Mouse (Mus musculus) limb, embryonic 13.5 days (tissue): ENCODE measurements around the gene Pgam5. TPM values are rescaled to one million over a fixed set of nuclear protein-coding genes. Genes with fewer than 3 reads are reported as not detected.

Experiments used
- ATAC-seq: fragments of 200-750 bp; cut with Nextera tagmentation; 2 replicates; pipeline ENCODE4 v1.8.0; 2017; ENCODE audit warnings: low read depth, moderate number of reproducible peaks, moderate TSS enrichment; ENCODE audit not compliant: low FRiP score
- H3K27ac ChIP-seq: fragments of 300-500 bp; sonication (generic); 2 replicates; pipeline ENCODE4 v1.5.1; 2015; ENCODE audit warnings: inconsistent platforms, mild to moderate bottlenecking, moderate library complexity
- H3K27me3 ChIP-seq: fragments of 300-500 bp; sonication (generic); 2 replicates; pipeline ENCODE4 v1.6.1; 2015; ENCODE audit warnings: mild to moderate bottlenecking, inconsistent platforms
- H3K36me3 ChIP-seq: fragments of 300-500 bp; sonication (generic); 2 replicates; pipeline ENCODE4 v1.6.1; 2015; ENCODE audit warnings: inconsistent platforms, mild to moderate bottlenecking, moderate library complexity
- H3K4me1 ChIP-seq: fragments of 300-500 bp; sonication (generic); 2 replicates; pipeline ENCODE4 v1.6.1; 2015; ENCODE audit warnings: inconsistent platforms
- H3K4me2 ChIP-seq: fragments of 300-500 bp; sonication (generic); replicated peaks from 2 replicates; pipeline ENCODE4 v1.6.1; 2015; ENCODE audit warnings: inconsistent platforms, mild to moderate bottlenecking, moderate library complexity
- H3K4me3 ChIP-seq: fragments of 300-500 bp; sonication (generic); 2 replicates; pipeline ENCODE4 v1.5.1; 2015; ENCODE audit warnings: moderate library complexity, mild to moderate bottlenecking, inconsistent platforms
- H3K9ac ChIP-seq: fragments of 300-500 bp; sonication (generic); 2 replicates; pipeline ENCODE4 v1.6.1; 2015; ENCODE audit warnings: mild to moderate bottlenecking, inconsistent platforms
- H3K9me3 ChIP-seq: fragments of 300-500 bp; sonication (generic); 2 replicates; pipeline ENCODE4 v1.6.1; 2016; ENCODE audit warnings: inconsistent platforms
- WGBS: fragments of 180-500 bp; shearing (Covaris S2); methylation state at CpG from one replicate; pipeline ENCODE4 v1.1.7; 2015; 5-methylcytosine and 5-hydroxymethylcytosine counted together
- polyA plus RNA-seq: library from polyadenylated mRNA; unstranded; fragments of >200 nt; fragmentation: Nextera tagmentation; extraction: Ambion mirVana; gene quantifications from 2 replicates; pipeline ENCODE4 v1.2.1, GENCODE M21; 2015

Pgam5 gene
- 79.0 and 79.1 TPM in 2 replicates for polyA plus RNA-seq

DNA sequence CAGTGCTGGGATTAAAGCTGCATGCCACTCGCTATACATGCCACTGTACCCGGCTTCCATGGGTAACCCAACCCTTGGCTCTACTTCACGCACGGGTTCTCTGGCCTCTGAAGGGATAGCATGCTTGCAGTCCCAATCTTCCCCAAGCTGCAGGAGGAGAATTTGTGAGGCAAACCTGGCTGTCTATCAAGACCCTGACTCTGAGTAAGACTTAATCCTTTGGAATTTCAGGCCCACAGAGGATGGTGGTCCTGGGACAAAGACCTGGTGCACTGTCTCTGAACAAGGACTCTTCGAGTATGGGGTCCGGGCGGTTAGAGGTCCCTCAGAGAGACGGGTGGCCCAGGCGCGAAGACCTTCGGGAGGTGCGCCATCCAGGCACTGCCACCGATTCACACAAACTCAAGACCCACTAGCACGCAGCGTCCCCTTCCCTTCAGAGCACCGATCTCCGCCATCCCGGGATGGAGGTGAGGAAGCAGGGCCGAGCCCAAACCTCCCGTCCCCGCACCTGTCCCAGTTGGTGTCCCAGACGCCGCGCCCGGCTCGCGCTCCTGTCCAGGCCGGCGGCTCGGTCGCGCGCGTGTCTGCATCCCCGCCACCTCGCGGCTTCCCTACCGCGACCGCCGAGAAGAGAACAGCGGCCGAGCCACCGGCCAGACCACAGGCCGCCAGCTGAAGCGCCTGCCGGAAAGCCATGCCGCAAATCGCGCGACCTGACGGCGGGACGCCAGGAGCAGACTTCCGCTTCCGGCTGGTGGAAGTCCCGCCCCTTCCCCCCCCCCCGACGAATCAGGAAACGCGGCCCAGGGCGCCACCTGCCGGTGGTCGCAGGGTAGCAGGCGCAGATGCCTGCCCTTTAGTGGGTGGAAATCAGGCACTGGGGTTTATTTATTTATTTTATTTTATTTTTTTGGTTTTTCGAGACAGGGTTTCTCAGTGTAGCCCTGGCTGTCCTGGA, at the start of gene Pgam5:
TSS of gene Pgam5 (minus strand) at position 773 of the 961 bp plus-strand sequence.
- H3K36me3 ChIP-seq: peaks cover 30% of the 10 kb centered on the region
- peaks cover 8% of the 10 kb centered on the region for H3K4me1 ChIP-seq
- no peaks in the 10 kb centered on the region for H3K9me3 ChIP-seq
- H3K4me3 ChIP-seq: peak within 1 kb of the TSS; percentile 95
- no peaks in the 10 kb centered on the region for H3K27me3 ChIP-seq
- peak within 1 kb of the TSS; percentile 98 for H3K9ac ChIP-seq
- H3K4me2 ChIP-seq: peak within 1 kb of the TSS; percentile 97
- peak within 1 kb of the TSS; percentile 70 for H3K27ac ChIP-seq
- ATAC-seq: peak; percentile 89
- under 1% methylated on average over 60 of the region's 66 CpGs for WGBS

DNA sequence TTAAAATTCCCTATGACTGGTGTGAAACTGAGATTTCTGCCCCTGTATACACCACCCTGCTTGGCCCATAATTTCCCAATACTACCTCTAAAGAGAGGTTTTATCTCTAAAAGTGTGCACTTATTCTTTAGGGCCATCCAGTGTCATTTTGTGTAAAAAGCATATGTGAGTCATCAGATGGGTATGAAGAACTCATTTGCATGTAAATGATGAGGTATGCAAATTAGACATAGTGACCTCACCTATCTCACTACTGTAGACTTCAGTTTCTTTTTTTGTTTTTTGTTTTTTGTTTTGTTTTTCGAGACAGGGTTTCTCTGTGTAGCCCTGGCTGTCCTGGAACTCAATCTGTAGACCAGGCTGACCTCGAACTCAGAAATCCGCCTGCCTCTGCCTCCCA, 43.4 kb upstream of the Pgam5 start:
- 92% methylated on average over 3 of the region's 3 CpGs for WGBS
- no peaks in the 10 kb centered on the region for H3K4me1 ChIP-seq
- H3K4me3 ChIP-seq: no peak overlapping the region
- no peak overlapping the region for H3K9ac ChIP-seq
- no peak overlapping the region for H3K27ac ChIP-seq
- H3K36me3 ChIP-seq: peaks cover 72% of the 10 kb centered on the region
- no peak for ATAC-seq
- H3K27me3 ChIP-seq: no peaks in the 10 kb centered on the region
- H3K4me2 ChIP-seq: no peak overlapping the region
- H3K9me3 ChIP-seq: no peaks in the 10 kb centered on the region

DNA sequence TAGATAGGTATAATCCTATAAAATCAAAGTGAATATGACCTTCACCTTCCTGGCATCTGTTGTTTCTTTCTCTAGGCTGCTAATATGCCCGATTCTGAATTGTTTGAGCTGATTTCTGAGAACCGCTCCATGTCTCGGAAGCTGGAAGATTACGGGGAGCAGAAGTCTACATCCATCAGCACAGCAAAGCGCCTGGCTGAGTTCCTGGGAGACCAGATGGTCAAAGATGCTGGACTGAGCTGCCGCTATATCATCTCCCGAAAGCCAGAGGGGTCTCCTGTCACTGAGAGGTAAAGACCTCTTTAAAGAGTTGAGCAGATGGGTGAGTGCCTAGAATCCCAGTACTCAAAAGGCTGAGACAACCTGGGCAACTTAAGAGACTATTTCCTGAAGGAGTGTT, 39.1 kb upstream of the Pgam5 start:
- no peak overlapping the region for H3K4me2 ChIP-seq
- H3K4me1 ChIP-seq: no peaks in the 10 kb centered on the region
- H3K4me3 ChIP-seq: no peak overlapping the region
- peaks cover 93% of the 10 kb centered on the region for H3K36me3 ChIP-seq
- no peaks in the 10 kb centered on the region for H3K9me3 ChIP-seq
- WGBS: 95% methylated on average over 7 of the region's 7 CpGs
- no peak for ATAC-seq
- no peak overlapping the region for H3K9ac ChIP-seq
- H3K27ac ChIP-seq: no peak overlapping the region
- no peaks in the 10 kb centered on the region for H3K27me3 ChIP-seq

DNA sequence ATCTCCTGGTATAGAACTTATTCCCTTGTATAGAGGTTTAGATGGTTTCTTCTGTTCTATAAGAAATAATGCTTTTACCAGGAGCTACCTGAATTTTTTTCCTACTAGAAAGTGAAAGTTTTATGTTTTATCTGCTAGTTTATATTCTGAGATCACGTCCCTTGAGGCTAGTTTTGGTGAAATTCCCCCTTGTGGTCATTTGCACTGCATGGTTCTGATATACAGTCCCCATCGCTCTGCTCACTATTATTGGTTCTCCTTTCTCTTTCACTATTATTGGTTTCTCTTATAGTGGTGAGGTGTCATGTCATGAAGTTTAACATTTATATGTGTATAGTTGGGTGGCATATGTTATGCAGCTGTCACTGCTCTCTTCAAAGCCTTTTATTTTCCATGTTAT, 30.9 kb upstream of the Pgam5 start:
- Histone ChIP-seq H3K4me1 (no peaks in the 10 kb centered on the region), H3K4me2 (no peak overlapping the region), H3K27ac (no peak overlapping the region), H3K9ac (no peak overlapping the region), H3K27me3 (no peaks in the 10 kb centered on the region), H3K4me3 (no peak overlapping the region), H3K9me3 (no peaks in the 10 kb centered on the region), H3K36me3 (peaks cover 95% of the 10 kb centered on the region)
- no peak for ATAC-seq
- 93% methylated on average over 2 of the region's 2 CpGs for WGBS

DNA sequence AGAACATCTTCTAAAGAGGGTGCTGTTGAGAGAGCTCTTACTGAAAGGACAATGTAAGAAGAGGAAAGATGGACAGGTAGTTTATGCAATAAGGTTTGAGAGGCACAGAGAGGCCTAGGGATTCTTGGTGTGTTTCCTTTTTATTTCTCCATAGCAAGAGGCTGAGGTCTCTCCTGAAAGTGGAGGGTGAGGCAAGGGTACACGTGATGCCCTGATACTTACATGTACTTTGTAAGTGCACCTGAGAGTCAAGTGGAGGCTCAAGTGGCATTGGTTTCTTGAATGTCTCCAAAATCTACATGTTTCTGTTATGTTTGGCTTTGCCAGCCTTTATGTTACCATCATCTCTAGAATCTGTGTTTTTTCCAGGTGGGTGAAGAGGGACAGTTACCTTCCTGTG, 26.9 kb upstream of the Pgam5 start:
- WGBS: 97% methylated on average over 1 of the region's 1 CpGs
- no peak for ATAC-seq
- Histone ChIP-seq H3K9me3 (no peaks in the 10 kb centered on the region), H3K27ac (no peak overlapping the region), H3K36me3 (peaks cover 90% of the 10 kb centered on the region), H3K4me2 (no peak overlapping the region), H3K4me3 (no peak overlapping the region), H3K27me3 (no peaks in the 10 kb centered on the region), H3K4me1 (no peaks in the 10 kb centered on the region), H3K9ac (no peak overlapping the region)

DNA sequence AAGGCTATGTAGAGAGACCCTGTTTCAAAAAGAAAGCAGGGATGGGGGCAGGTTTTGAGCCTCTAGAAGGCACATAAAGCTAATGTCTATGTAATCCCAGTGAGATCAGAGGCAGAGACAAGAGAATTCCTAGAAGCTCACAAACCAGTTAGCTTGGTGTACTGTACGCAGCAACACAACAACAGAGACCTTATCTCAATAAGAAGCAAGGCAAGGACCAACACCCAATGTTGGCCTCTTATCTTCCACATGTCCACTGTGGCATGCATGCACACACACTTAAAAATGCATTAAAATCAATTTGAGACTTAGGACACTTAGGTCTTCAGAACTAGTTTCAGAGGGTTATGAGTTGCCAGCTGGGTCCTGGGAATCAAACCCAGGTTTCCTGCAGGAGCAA, 21.9 kb upstream of the Pgam5 start:
- H3K4me3 ChIP-seq: no peak overlapping the region
- H3K4me1 ChIP-seq: peaks cover 11% of the 10 kb centered on the region
- ATAC-seq: no peak
- no peak overlapping the region for H3K27ac ChIP-seq
- peaks cover 69% of the 10 kb centered on the region for H3K36me3 ChIP-seq
- H3K4me2 ChIP-seq: no peak overlapping the region
- no peaks in the 10 kb centered on the region for H3K9me3 ChIP-seq
- 92% methylated on average over 1 of the region's 1 CpGs for WGBS
- no peaks in the 10 kb centered on the region for H3K27me3 ChIP-seq
- no peak overlapping the region for H3K9ac ChIP-seq

DNA sequence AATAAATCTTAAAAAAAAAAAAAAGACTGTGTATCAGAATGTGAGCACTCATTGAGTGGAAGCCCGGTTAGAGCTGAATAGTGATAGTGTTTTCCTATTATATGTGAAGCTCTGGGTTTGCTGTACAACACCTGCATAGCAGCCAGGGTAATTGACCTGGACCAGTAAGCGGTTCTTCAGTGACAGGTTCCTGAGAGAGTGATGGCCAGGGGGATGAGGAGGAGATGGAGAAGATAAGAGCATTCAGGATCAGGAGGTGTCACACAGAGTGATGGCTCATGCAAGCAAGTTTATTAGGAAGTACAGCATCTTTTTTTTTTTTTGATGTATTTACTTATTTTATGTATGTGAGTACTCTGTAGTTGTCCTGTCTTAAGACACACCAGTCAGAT, 17.4 kb upstream of the Pgam5 start:
- H3K4me3 ChIP-seq: peak overlapping the region; percentile 83
- no peaks in the 10 kb centered on the region for H3K9me3 ChIP-seq
- no peak for ATAC-seq
- peaks cover 24% of the 10 kb centered on the region for H3K27me3 ChIP-seq
- H3K9ac ChIP-seq: peak overlapping the region; percentile 86
- H3K4me1 ChIP-seq: peaks cover 18% of the 10 kb centered on the region
- WGBS: 79% methylated on average over 2 of the region's 2 CpGs
- peaks cover 31% of the 10 kb centered on the region for H3K36me3 ChIP-seq
- H3K4me2 ChIP-seq: peak overlapping the region; percentile 93
- no peak overlapping the region for H3K27ac ChIP-seq

DNA sequence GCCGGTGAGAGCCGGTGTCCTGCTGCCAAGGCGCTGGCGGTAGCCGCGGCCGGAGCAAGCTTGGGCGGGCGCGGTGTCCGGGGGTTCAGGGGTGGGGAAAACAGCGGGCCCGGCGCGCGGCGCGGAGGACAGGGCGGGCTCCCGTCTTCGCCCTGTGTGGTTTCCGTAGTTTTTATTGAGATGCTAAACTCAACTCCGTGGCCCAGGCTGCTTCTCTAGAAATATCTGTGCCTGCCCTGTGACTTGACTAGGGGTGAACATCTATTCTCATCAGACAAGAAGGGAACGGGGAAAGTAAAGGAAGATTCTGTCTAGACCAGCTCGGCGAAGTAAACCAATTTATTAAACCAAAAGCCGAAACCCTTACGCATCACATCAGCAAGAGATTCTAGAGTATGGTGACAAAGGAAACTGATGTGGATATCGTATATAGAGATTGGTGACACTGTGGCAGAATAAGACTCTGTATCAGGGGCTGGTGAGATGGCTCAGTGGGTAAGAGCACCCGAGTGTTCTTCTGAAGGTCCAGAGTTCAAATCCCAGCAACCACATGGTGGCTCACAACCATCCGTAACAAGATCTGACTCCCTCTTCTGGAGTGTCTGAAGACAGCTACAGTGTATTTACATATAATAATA, 16.9 kb upstream of the Pgam5 start:
- Histone ChIP-seq H3K9ac (peak overlapping the region; percentile 86), H3K4me3 (peak overlapping the region; percentile 83), H3K9me3 (no peaks in the 10 kb centered on the region), H3K27ac (no peak overlapping the region; the same call in 1 of the 2 replicates), H3K4me1 (peaks cover 18% of the 10 kb centered on the region), H3K27me3 (peaks cover 24% of the 10 kb centered on the region), H3K36me3 (peaks cover 26% of the 10 kb centered on the region), H3K4me2 (peak overlapping the region; percentile 93)
- peak; percentile 81 for ATAC-seq
- 3% methylated on average over 31 of the region's 31 CpGs for WGBS

DNA sequence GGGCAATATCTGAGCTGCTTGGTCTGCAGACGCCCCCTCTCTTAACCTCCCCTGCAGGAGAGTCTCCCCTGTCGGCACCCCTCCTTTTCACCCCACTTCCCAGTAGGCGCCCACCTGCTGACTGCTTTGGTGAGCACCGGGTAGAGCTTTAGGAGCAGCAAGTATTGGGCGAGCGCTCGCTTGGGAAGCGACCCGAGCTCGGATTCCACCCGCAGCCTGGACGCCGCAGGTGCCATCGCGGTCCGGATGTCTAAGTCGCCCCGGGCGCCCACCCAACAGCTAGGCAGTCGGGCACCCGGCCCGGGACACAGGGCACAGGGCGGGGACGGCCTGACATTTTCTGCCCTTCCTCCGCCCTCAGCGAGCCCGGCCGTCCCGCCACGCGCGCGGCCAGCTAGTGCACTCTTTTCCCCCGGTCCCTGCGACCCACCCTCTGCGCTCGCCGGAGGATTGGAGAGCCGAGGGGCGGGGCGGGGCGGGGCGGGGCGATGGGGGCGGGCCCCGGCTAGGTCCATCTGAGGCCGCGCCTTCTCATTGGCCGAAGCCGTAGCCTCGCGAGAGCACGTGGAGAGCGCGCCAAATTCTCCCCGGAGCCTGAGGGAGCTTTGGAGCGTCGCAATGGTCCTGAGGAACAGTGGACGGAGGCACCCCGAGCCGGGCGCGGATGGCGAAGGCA, 16.2 kb upstream of the Pgam5 start, which contains the start of the genes Pxmp2 and Pole:
TSS of gene Pxmp2 (minus strand) at position 417 of the 676 bp plus-strand sequence.
TSS of gene Pole (plus strand) at position 537 of the 676 bp plus-strand sequence.
- H3K36me3 ChIP-seq: peaks cover 19% of the 10 kb centered on the region
- H3K27me3 ChIP-seq: peaks cover 24% of the 10 kb centered on the region
- peak within 1 kb of the TSS; percentile 83 for H3K4me3 ChIP-seq
- no peak within 1 kb of the TSS; the same call in 1 of the 2 replicates for H3K27ac ChIP-seq
- peak; percentile 99 for ATAC-seq
- WGBS: 0% methylated on average over 51 of the region's 64 CpGs
- peak within 1 kb of the TSS; percentile 93 for H3K4me2 ChIP-seq
- peak within 1 kb of the TSS; percentile 86 for H3K9ac ChIP-seq
- H3K4me1 ChIP-seq: peaks cover 18% of the 10 kb centered on the region
- H3K9me3 ChIP-seq: no peaks in the 10 kb centered on the region

DNA sequence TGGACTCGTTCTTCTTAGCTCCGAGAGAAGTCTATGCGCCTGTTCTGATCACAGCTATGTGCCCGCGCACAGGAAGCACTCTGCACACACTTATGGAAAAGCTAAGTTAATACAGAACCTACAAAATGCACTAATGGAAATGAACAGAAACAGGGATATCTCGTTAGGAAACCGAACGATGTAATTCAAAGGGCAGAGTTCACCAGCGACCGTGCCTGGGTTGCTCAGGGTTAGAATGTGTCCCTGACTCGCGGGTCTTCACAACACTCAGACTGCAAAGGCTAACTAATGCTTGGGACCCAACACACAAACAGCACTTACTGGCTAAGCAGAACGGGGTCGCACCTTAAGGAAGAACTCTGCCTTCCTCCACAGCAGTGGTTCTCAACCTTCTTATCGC, 15.4 kb upstream of the Pgam5 start:
- H3K36me3 ChIP-seq: peaks cover 12% of the 10 kb centered on the region
- 7% methylated on average over 15 of the region's 15 CpGs for WGBS
- no peaks in the 10 kb centered on the region for H3K9me3 ChIP-seq
- peaks cover 24% of the 10 kb centered on the region for H3K27me3 ChIP-seq
- no peak for ATAC-seq
- peak overlapping the region; percentile 83 for H3K4me3 ChIP-seq
- peak overlapping the region; percentile 93 for H3K4me2 ChIP-seq
- no peak overlapping the region for H3K27ac ChIP-seq
- H3K4me1 ChIP-seq: peaks cover 18% of the 10 kb centered on the region
- H3K9ac ChIP-seq: no peak overlapping the region

DNA sequence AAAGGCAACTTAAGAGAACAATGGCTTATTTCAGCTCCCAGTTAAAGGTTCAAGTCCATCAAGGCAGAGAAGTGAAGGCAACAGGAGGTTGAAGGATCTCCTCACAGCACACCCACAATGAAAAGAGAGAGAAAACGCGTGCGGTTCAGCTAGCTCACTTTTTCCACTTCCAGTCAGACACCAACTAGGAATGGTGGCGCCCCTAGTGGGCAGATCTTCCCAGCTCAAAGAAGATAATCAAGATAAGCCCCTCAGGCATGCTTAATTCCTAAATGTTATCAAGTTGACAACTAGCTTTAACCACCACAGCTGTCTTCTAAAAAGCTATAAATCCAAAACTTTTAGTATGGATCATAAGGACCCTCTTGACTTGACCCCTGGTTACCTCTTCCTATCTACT, 14.8 kb upstream of the Pgam5 start:
- no peak for ATAC-seq
- no peak overlapping the region for H3K9ac ChIP-seq
- 20% methylated on average over 4 of the region's 4 CpGs for WGBS
- peaks cover 5% of the 10 kb centered on the region for H3K36me3 ChIP-seq
- H3K4me2 ChIP-seq: peak overlapping the region; percentile 93
- H3K9me3 ChIP-seq: no peaks in the 10 kb centered on the region
- no peak overlapping the region for H3K4me3 ChIP-seq
- H3K27me3 ChIP-seq: peaks cover 24% of the 10 kb centered on the region
- H3K4me1 ChIP-seq: peaks cover 18% of the 10 kb centered on the region
- no peak overlapping the region for H3K27ac ChIP-seq

DNA sequence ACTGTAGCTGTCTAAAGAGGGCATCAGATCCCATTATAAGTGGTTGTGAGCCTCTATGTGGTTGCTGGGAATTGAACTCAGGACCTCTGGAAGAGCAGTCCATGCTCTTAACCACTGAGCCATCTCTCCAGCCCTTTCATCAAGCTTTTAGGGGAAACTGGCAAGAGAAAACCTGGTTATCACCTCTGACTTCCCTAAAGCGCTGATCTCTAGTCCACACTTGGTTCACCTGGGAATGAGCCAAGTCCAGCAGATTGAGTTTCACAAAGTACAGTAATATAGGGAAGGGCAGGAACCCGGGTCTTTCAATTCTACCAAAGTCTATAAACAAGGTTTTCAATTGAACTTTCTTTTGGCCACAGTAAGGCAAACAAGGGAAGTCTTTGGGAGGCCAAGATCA, 12.3 kb upstream of the Pgam5 start:
- Histone ChIP-seq H3K4me1 (peaks cover 11% of the 10 kb centered on the region; the same call in 1 of the 2 replicates), H3K4me3 (no peak overlapping the region), H3K9ac (no peak overlapping the region), H3K4me2 (no peak overlapping the region), H3K27me3 (peaks cover 24% of the 10 kb centered on the region), H3K27ac (no peak overlapping the region), H3K36me3 (no peaks in the 10 kb centered on the region), H3K9me3 (no peaks in the 10 kb centered on the region)
- ATAC-seq: no peak
- WGBS: 75% methylated on average over 2 of the region's 2 CpGs
